Mouse (Mus musculus): ENCODE data around the gene Ankfn1. TPM values are rescaled to one million over a fixed set of nuclear protein-coding genes. Genes with fewer than 3 reads are reported as not detected.

Ankfn1 gene
- polyA plus RNA-seq, 1 experiment from 2014 or later = 0.39 TPM

- no peak overlapping the region for H3K4me3 ChIP-seq (ENCODE audit: low read depth, low read length)
- no peak overlapping the region for H3K4me2 ChIP-seq (replicated peaks; ENCODE audit: low read depth, low read length)
- H3K9ac ChIP-seq (replicated peaks; ENCODE audit: low read depth, low read length) = no peak overlapping the region
- H3K9me3 ChIP-seq (ENCODE audit: control insufficient read depth, low read depth, low read length) = no peaks in the 10 kb centered on the region
- no peaks in the 10 kb centered on the region for H3K27me3 ChIP-seq (ENCODE audit: control insufficient read depth, insufficient read depth, low read length)
- peak overlapping the region; percentile 15; the same call in 1 of the 2 replicates for H3K27ac ChIP-seq (ENCODE audit: low read length)
- ATAC-seq (ENCODE audit: insufficient number of reproducible peaks, insufficient read depth, low FRiP score, low read depth) = peak; percentile 63
- H3K4me1 ChIP-seq (ENCODE audit: control insufficient read depth, insufficient read depth, low read length) = peaks cover 10% of the 10 kb centered on the region; the same call in 1 of the 2 replicates
- WGBS = 28% methylated on average over 8 of the region's 8 CpGs
- no peaks in the 10 kb centered on the region for H3K36me3 ChIP-seq (ENCODE audit: control insufficient read depth, insufficient read depth, low read length)
These were observed 395.4 kb downstream of the Ankfn1 start for GRCm38 (mm10) chr11:89381782-89382633.

DNA sequence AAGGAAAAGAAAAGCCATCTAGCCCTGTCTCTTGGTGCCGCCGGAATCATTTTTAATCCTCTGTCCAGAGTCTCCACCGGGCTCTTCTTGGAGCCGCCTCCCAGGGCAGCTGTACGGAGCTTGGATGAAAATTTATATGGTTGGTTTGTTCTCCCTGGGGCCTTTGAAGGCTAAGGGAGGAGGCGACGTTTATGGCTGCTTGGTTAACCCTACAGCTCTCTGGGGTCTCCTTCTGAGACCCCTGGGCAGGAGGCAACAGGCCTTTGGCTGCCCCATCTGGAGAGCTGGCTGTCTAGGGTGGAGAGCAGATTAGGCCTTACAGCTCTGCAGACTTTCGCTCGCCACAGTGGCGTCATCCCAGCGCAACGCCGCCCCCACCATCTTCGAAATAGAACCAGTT is 406.5 kb downstream of the Ankfn1 start:
- no peaks in the 10 kb centered on the region for H3K27me3 ChIP-seq (ENCODE audit: control insufficient read depth, insufficient read depth, low read length)
- H3K27ac ChIP-seq (ENCODE audit: low read length) = no peak overlapping the region
- H3K9ac ChIP-seq (replicated peaks; ENCODE audit: low read depth, low read length) = no peak overlapping the region
- no peak for ATAC-seq (ENCODE audit: insufficient number of reproducible peaks, insufficient read depth, low FRiP score, low read depth)
- no peaks in the 10 kb centered on the region for H3K9me3 ChIP-seq (ENCODE audit: control insufficient read depth, low read depth, low read length)
- no peaks in the 10 kb centered on the region for H3K36me3 ChIP-seq (ENCODE audit: control insufficient read depth, insufficient read depth, low read length)
- peaks cover 5% of the 10 kb centered on the region for H3K4me1 ChIP-seq (ENCODE audit: control insufficient read depth, insufficient read depth, low read length)
- 83% methylated on average over 14 of the region's 14 CpGs for WGBS
- H3K4me3 ChIP-seq (ENCODE audit: low read depth, low read length) = no peak overlapping the region
- no peak overlapping the region for H3K4me2 ChIP-seq (replicated peaks; ENCODE audit: low read depth, low read length)

DNA sequence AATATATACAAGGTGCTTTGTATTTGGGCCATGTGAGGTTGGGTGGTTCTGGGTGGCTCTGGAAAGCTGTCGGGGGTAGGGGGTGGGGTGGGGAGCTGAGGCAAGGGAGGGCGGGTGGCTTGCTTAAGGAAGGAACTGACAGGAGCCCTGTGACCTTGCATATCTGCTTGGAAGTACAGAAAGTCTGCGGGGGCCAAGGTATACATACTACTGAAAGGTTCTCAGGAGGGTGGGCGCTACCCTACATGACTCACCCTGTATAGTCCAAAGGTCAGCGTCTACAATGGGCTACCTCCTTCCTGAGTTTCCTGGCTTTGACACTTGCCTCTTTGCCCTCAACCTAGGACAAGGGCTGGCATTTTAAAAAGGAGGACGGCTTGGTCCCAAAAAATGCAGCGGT is 407.1 kb downstream of the Ankfn1 start:
- no peak overlapping the region for H3K9ac ChIP-seq (replicated peaks; ENCODE audit: low read depth, low read length)
- no peaks in the 10 kb centered on the region for H3K36me3 ChIP-seq (ENCODE audit: control insufficient read depth, insufficient read depth, low read length)
- H3K4me3 ChIP-seq (ENCODE audit: low read depth, low read length) = no peak overlapping the region
- no peaks in the 10 kb centered on the region for H3K9me3 ChIP-seq (ENCODE audit: control insufficient read depth, low read depth, low read length)
- peaks cover 5% of the 10 kb centered on the region for H3K4me1 ChIP-seq (ENCODE audit: control insufficient read depth, insufficient read depth, low read length)
- no peak for ATAC-seq (ENCODE audit: insufficient number of reproducible peaks, insufficient read depth, low FRiP score, low read depth)
- H3K27me3 ChIP-seq (ENCODE audit: control insufficient read depth, insufficient read depth, low read length) = no peaks in the 10 kb centered on the region
- H3K27ac ChIP-seq (ENCODE audit: low read length) = no peak overlapping the region
- WGBS = 84% methylated on average over 7 of the region's 7 CpGs
- H3K4me2 ChIP-seq (replicated peaks; ENCODE audit: low read depth, low read length) = no peak overlapping the region

DNA sequence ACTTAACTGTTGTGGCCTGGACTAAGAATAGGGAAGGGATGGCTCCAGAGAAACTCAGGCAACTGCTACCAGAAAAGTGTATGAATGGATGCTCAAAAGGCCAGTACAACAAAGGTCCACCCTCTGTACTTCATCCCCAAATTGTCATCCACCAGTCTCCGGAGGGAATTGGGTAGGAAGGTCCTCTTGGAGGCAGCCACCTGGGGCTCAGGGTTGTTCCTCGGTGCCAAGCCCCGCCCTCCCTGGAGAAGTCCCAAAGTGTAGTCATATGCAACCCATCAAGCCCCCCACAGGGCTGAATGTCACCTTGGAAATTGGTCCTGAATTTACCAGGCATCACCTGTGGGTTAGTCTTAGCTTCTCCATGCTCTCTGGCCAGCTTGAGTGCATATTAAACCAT is 413.5 kb downstream of the Ankfn1 start:
- Histone ChIP-seq H3K4me1 (ENCODE audit: control insufficient read depth, insufficient read depth, low read length) (no peaks in the 10 kb centered on the region; the same call in 1 of the 2 replicates), H3K27me3 (ENCODE audit: control insufficient read depth, insufficient read depth, low read length) (no peaks in the 10 kb centered on the region), H3K9ac (replicated peaks; ENCODE audit: low read depth, low read length) (no peak overlapping the region), H3K4me2 (replicated peaks; ENCODE audit: low read depth, low read length) (no peak overlapping the region), H3K9me3 (ENCODE audit: control insufficient read depth, low read depth, low read length) (no peaks in the 10 kb centered on the region), H3K27ac (ENCODE audit: low read length) (no peak overlapping the region), H3K4me3 (ENCODE audit: low read depth, low read length) (no peak overlapping the region), H3K36me3 (ENCODE audit: control insufficient read depth, insufficient read depth, low read length) (no peaks in the 10 kb centered on the region)
- WGBS = 81% methylated on average over 3 of the region's 3 CpGs
- ATAC-seq (ENCODE audit: insufficient number of reproducible peaks, insufficient read depth, low FRiP score, low read depth) = no peak

DNA sequence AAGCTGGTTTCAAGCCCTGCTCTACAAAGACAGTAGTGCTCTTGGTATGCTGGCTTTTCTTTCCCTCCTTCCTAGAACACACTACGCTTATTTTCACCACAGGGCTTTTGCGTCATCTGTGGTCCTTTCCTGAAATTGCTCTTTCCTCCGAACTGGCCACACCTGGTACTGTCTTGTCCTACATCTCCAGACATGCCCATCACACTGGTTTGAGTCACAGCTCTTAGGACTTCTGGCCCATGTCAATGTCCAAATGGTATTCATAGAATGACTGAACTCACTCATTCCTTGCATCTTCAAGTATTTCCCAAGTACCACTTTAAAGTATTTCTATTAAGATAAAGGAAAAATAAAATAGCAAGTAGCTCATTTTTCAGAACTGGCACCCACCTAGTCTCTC is 416.6 kb downstream of the Ankfn1 start:
- Histone ChIP-seq H3K27ac (ENCODE audit: low read length) (no peak overlapping the region), H3K36me3 (ENCODE audit: control insufficient read depth, insufficient read depth, low read length) (no peaks in the 10 kb centered on the region), H3K27me3 (ENCODE audit: control insufficient read depth, insufficient read depth, low read length) (no peaks in the 10 kb centered on the region), H3K4me1 (ENCODE audit: control insufficient read depth, insufficient read depth, low read length) (no peaks in the 10 kb centered on the region; the same call in 1 of the 2 replicates), H3K9me3 (ENCODE audit: control insufficient read depth, low read depth, low read length) (no peaks in the 10 kb centered on the region), H3K4me2 (replicated peaks; ENCODE audit: low read depth, low read length) (no peak overlapping the region), H3K4me3 (ENCODE audit: low read depth, low read length) (no peak overlapping the region), H3K9ac (replicated peaks; ENCODE audit: low read depth, low read length) (no peak overlapping the region)
- WGBS = 87% methylated on average over 3 of the region's 3 CpGs
- ATAC-seq (ENCODE audit: insufficient number of reproducible peaks, insufficient read depth, low FRiP score, low read depth) = no peak

DNA sequence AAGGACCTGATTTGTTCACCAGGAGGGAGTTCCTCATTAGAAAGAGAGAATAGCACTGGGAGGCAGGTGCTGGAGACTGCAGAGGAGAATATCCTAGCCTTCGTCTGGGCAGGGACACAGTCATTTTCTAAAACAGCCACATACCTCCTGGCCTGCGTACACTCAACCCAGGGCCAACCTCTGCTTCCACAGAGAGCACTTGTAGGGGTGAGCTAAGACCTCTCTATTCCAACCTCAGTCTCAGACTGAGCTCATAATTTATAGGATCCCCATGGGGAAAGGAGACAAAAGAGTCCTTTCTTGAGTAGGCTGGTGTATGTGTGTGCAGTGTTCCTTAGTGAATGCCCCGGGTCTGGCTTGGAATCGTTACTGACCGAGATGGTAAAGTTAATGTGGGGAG is 418.9 kb downstream of the Ankfn1 start:
- H3K9ac ChIP-seq (replicated peaks; ENCODE audit: low read depth, low read length) = no peak overlapping the region
- no peaks in the 10 kb centered on the region for H3K27me3 ChIP-seq (ENCODE audit: control insufficient read depth, insufficient read depth, low read length)
- H3K27ac ChIP-seq (ENCODE audit: low read length) = no peak overlapping the region
- H3K4me1 ChIP-seq (ENCODE audit: control insufficient read depth, insufficient read depth, low read length) = no peaks in the 10 kb centered on the region
- H3K4me2 ChIP-seq (replicated peaks; ENCODE audit: low read depth, low read length) = no peak overlapping the region
- 73% methylated on average over 5 of the region's 5 CpGs for WGBS
- ATAC-seq (ENCODE audit: insufficient number of reproducible peaks, insufficient read depth, low FRiP score, low read depth) = no peak
- H3K36me3 ChIP-seq (ENCODE audit: control insufficient read depth, insufficient read depth, low read length) = no peaks in the 10 kb centered on the region
- H3K9me3 ChIP-seq (ENCODE audit: control insufficient read depth, low read depth, low read length) = no peaks in the 10 kb centered on the region
- H3K4me3 ChIP-seq (ENCODE audit: low read depth, low read length) = no peak overlapping the region

DNA sequence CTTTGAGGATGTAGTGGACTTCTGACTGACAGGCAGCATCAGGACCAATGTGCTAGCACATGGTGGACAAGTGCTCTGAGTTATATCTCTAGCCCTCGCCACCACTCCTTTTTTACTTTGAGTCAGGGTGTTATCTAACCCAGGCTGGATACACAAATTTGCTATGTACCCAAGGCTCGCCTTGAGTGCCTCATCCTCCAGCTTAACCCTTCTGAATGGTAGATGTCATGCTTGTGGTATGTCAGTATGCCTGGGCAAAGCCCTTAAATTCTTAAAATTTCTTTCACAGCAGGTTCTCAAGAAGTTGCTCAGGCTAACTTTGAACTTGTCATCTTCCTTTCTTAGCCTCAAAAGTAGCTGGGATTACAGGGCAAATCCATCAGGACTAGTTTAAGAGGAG is 421.0 kb downstream of the Ankfn1 start:
- WGBS = 70% methylated on average over 2 of the region's 2 CpGs
- H3K36me3 ChIP-seq (ENCODE audit: control insufficient read depth, insufficient read depth, low read length) = no peaks in the 10 kb centered on the region
- no peak overlapping the region for H3K4me3 ChIP-seq (ENCODE audit: low read depth, low read length)

DNA sequence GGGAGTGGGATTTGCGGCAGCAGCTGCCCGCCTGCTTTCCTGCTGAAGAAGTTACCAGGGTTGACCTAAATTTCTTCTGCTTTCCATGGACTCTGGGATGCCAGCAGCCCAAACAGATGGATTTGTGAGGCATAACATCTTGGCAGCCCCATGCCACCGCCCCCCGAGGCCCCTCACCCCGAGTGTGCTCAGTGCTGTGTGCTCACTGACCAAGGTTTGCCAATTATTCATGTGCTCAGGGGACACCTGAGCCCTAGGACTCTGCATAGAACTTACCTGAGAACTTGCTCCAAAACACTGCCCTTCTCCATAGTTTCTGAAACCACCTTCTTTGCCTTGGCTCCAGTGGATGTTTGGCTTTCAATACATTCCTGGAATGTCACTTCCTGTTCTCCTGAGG is 421.4 kb downstream of the Ankfn1 start:
- no peak overlapping the region for H3K27ac ChIP-seq (ENCODE audit: low read length)
- no peaks in the 10 kb centered on the region for H3K4me1 ChIP-seq (ENCODE audit: control insufficient read depth, insufficient read depth, low read length)
- no peaks in the 10 kb centered on the region for H3K36me3 ChIP-seq (ENCODE audit: control insufficient read depth, insufficient read depth, low read length)
- no peaks in the 10 kb centered on the region for H3K9me3 ChIP-seq (ENCODE audit: control insufficient read depth, low read depth, low read length)
- no peaks in the 10 kb centered on the region for H3K27me3 ChIP-seq (ENCODE audit: control insufficient read depth, insufficient read depth, low read length)
- no peak overlapping the region for H3K4me2 ChIP-seq (replicated peaks; ENCODE audit: low read depth, low read length)
- no peak overlapping the region for H3K4me3 ChIP-seq (ENCODE audit: low read depth, low read length)
- no peak for ATAC-seq (ENCODE audit: insufficient number of reproducible peaks, insufficient read depth, low FRiP score, low read depth)
- WGBS = 64% methylated on average over 5 of the region's 5 CpGs
- no peak overlapping the region for H3K9ac ChIP-seq (replicated peaks; ENCODE audit: low read depth, low read length)

More for the DNA sequence above, 421.0 kb downstream of the Ankfn1 start:
- no peak for ATAC-seq (ENCODE audit: insufficient number of reproducible peaks, insufficient read depth, low FRiP score, low read depth)
- no peak overlapping the region for H3K9ac ChIP-seq (replicated peaks; ENCODE audit: low read depth, low read length)
- no peak overlapping the region for H3K27ac ChIP-seq (ENCODE audit: low read length)
- no peaks in the 10 kb centered on the region for H3K4me1 ChIP-seq (ENCODE audit: control insufficient read depth, insufficient read depth, low read length)
- H3K9me3 ChIP-seq (ENCODE audit: control insufficient read depth, low read depth, low read length) = no peaks in the 10 kb centered on the region
- no peaks in the 10 kb centered on the region for H3K27me3 ChIP-seq (ENCODE audit: control insufficient read depth, insufficient read depth, low read length)
- H3K4me2 ChIP-seq (replicated peaks; ENCODE audit: low read depth, low read length) = no peak overlapping the region

DNA sequence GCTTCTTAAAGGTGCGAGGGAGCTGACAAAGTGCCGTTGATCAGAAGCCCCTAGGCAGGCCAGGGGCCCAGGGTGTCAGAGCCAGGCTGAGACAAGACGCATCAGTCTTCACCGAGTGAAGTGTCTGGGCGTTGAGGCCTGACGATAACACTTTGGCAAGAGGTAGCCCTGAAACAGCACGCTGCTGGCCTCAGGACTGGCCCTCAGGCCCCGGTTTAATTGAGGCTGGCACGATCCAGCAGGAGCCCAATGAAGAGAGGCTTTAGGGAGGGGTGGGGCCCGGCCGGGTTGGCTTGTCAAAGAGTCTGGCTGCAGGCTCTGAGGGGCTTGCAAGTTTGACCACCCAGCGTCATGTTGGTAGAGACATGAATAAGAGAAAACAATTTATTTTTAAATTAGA is 437.2 kb downstream of the Ankfn1 start:
- Histone ChIP-seq H3K9ac (replicated peaks; ENCODE audit: low read depth, low read length) (no peak overlapping the region), H3K27ac (ENCODE audit: low read length) (no peak overlapping the region), H3K4me3 (ENCODE audit: low read depth, low read length) (no peak overlapping the region), H3K36me3 (ENCODE audit: control insufficient read depth, insufficient read depth, low read length) (no peaks in the 10 kb centered on the region), H3K4me2 (replicated peaks; ENCODE audit: low read depth, low read length) (no peak overlapping the region), H3K9me3 (ENCODE audit: control insufficient read depth, low read depth, low read length) (no peaks in the 10 kb centered on the region), H3K4me1 (ENCODE audit: control insufficient read depth, insufficient read depth, low read length) (no peaks in the 10 kb centered on the region), H3K27me3 (ENCODE audit: control insufficient read depth, insufficient read depth, low read length) (no peaks in the 10 kb centered on the region)
- 36% methylated on average over 12 of the region's 12 CpGs for WGBS
- ATAC-seq (ENCODE audit: insufficient number of reproducible peaks, insufficient read depth, low FRiP score, low read depth) = no peak

Data from stomach, embryonic 14.5 days (tissue).